Mouse (Mus musculus): ENCODE results near the gene Cd200r4. TPM values are rescaled to one million over a fixed set of nuclear protein-coding genes. Genes with fewer than 3 reads are reported as not detected.
"Not testable (repeated sequence)": the region's sequence is repeated elsewhere in the genome, so short reads cannot be mapped to it uniquely, and the experiment has no call there.

Gene Cd200r4
- total RNA-seq (2022) = under 1 TPM in 3 of 4 experiments, not detected in 1; 0.25 to 0.91 (median 0.40) TPM

- DNase-seq (ENCODE audit: low spot score in 2 of 2) = no peak
Observed at GRCm38 (mm10) chr16:44811544-44811943, at the start of gene Cd200r4. Cd200r4 (plus strand) TSS chr16:44811733.

- no peak for DNase-seq (ENCODE audit: low spot score in 2 of 2)
Observed at GRCm38 (mm10) chr16:44761811-44762210, 49.7 kb upstream of the Cd200r4 start.

GRCm38 (mm10) chr16:44765555-44766319 is 45.8 kb upstream of the Cd200r4 start, which contains the start of gene Cd200r1:
Cd200r1 (plus strand) TSS chr16:44765736.
- DNase-seq (ENCODE audit: low spot score in 2 of 2) = no peak

GRCm38 (mm10) chr16:44766320-44766892 is 45.1 kb upstream of the Cd200r4 start:
- DNase-seq (ENCODE audit: low spot score in 2 of 2) = peak in 1 of 2 experiments; percentile 28

- no peak for DNase-seq (ENCODE audit: low spot score in 2 of 2)
Observed at GRCm38 (mm10) chr16:44767506-44767905, 44.0 kb upstream of the Cd200r4 start.

GRCm38 (mm10) chr16:44767967-44768366 is 43.6 kb upstream of the Cd200r4 start:
- no peak for DNase-seq (ENCODE audit: low spot score in 2 of 2)

GRCm38 (mm10) chr16:44772577-44772976 is 39.0 kb upstream of the Cd200r4 start:
- DNase-seq (ENCODE audit: low spot score in 2 of 2) = no peak

GRCm38 (mm10) chr16:44773673-44774072 is 37.9 kb upstream of the Cd200r4 start:
- no peak for DNase-seq (ENCODE audit: low spot score in 2 of 2)

- no peak for DNase-seq (ENCODE audit: low spot score in 2 of 2)
Observed at GRCm38 (mm10) chr16:44774201-44774600, 37.3 kb upstream of the Cd200r4 start.

- DNase-seq (ENCODE audit: low spot score in 2 of 2) = no peak
Observed at GRCm38 (mm10) chr16:44778538-44779147, 32.9 kb upstream of the Cd200r4 start.

GRCm38 (mm10) chr16:44779494-44779893 is 32.0 kb upstream of the Cd200r4 start:
- DNase-seq (ENCODE audit: low spot score in 2 of 2) = no peak

GRCm38 (mm10) chr16:44780751-44781150 is 30.8 kb upstream of the Cd200r4 start:
- no peak for DNase-seq (ENCODE audit: low spot score in 2 of 2)

- DNase-seq (ENCODE audit: low spot score in 2 of 2) = no peak
Observed at GRCm38 (mm10) chr16:44786934-44787333, 24.6 kb upstream of the Cd200r4 start.

- DNase-seq (ENCODE audit: low spot score in 2 of 2) = no peak
Observed at GRCm38 (mm10) chr16:44794416-44794815, 17.1 kb upstream of the Cd200r4 start.

GRCm38 (mm10) chr16:44805976-44806375 is 5.6 kb upstream of the Cd200r4 start:
- no peak for DNase-seq (ENCODE audit: low spot score in 2 of 2)

- not testable (repeated sequence) for DNase-seq (ENCODE audit: low spot score in 2 of 2)
Observed at GRCm38 (mm10) chr16:44810223-44810622, 1.3 kb upstream of the Cd200r4 start.

GRCm38 (mm10) chr16:44812468-44813065 is 1.0 kb downstream of the Cd200r4 start:
- no peak for DNase-seq (ENCODE audit: low spot score in 2 of 2)

GRCm38 (mm10) chr16:44818010-44818409 is 6.5 kb downstream of the Cd200r4 start:
- no peak for DNase-seq (ENCODE audit: low spot score in 2 of 2)

GRCm38 (mm10) chr16:44820545-44820944 is 9.0 kb downstream of the Cd200r4 start:
- no peak for DNase-seq (ENCODE audit: low spot score in 2 of 2)

- DNase-seq (ENCODE audit: low spot score in 2 of 2) = no peak
Observed at GRCm38 (mm10) chr16:44832286-44832685, 20.8 kb downstream of the Cd200r4 start.

- peak in 1 of 2 experiments; percentile 28 for DNase-seq (ENCODE audit: low spot score in 2 of 2)
Observed at GRCm38 (mm10) chr16:44833189-44833588, 21.7 kb downstream of the Cd200r4 start.

GRCm38 (mm10) chr16:44866797-44867196 is 55.3 kb downstream of the Cd200r4 start, which contains the start of gene Cd200r2:
Cd200r2 (plus strand) TSS chr16:44867097.
- no peak for DNase-seq (ENCODE audit: low spot score in 2 of 2)

Measured in left cerebral cortex, adult 8-10 months (tissue).